Mouse (Mus musculus) midbrain, embryonic 14.5 days (tissue): ENCODE measurements around the gene Gm33543. TPM values are rescaled to one million over a fixed set of nuclear protein-coding genes. Genes with fewer than 3 reads are reported as not detected.

Source experiments
- ATAC-seq: fragments of 200-750 bp; cut with Nextera tagmentation; 2 replicates; pipeline ENCODE4 v1.8.0; 2017; ENCODE audit warnings: moderate number of reproducible peaks, moderate library complexity; ENCODE audit not compliant: low FRiP score, low TSS enrichment
- DNase-seq: peaks from one replicate; pipeline ENCODE4 v3.0.0-alpha.2; 2015
- H3K27ac ChIP-seq: fragments of 300-500 bp; sonication (generic); replicated peaks from 2 replicates; pipeline ENCODE4 v1.5.1; 2014; ENCODE audit warnings: mild to moderate bottlenecking, low read depth, low read length, moderate library complexity
- H3K27me3 ChIP-seq: fragments of 300-500 bp; sonication (generic); 2 replicates; pipeline ENCODE4 v1.6.1; 2014; ENCODE audit warnings: low read length, control low read depth, mixed read lengths; ENCODE audit not compliant: control insufficient read depth, insufficient read depth
- H3K36me3 ChIP-seq: fragments of 300-500 bp; sonication (generic); 2 replicates; pipeline ENCODE4 v1.6.1; 2014; ENCODE audit warnings: low read length, control low read depth; ENCODE audit not compliant: control insufficient read depth, insufficient read depth
- H3K4me1 ChIP-seq: fragments of 300-500 bp; sonication (generic); 2 replicates; pipeline ENCODE4 v1.6.1; 2014; ENCODE audit warnings: mild to moderate bottlenecking, antibody characterized with exemption, low read length, control low read depth; ENCODE audit not compliant: control insufficient read depth, insufficient read depth
- H3K4me2 ChIP-seq: fragments of 300-500 bp; sonication (generic); 2 replicates; pipeline ENCODE4 v1.6.1; 2014; ENCODE audit warnings: mild to moderate bottlenecking, low read length, moderate library complexity
- H3K4me3 ChIP-seq: fragments of 300-500 bp; sonication (generic); replicated peaks from 2 replicates; pipeline ENCODE4 v1.5.1; 2014; ENCODE audit warnings: low read depth, low read length
- H3K9ac ChIP-seq: fragments of 300-500 bp; sonication (generic); replicated peaks from 2 replicates; pipeline ENCODE4 v1.6.1; 2014; ENCODE audit warnings: mild to moderate bottlenecking, low read length, moderate library complexity
- H3K9me3 ChIP-seq: fragments of 300-500 bp; sonication (generic); 2 replicates; pipeline ENCODE4 v1.6.1; 2016; ENCODE audit warnings: low read length, control low read depth, mixed read lengths; ENCODE audit not compliant: control insufficient read depth
- WGBS: fragments of 180-500 bp; shearing (Covaris S2); extraction: QIAGEN DNeasy Blood & Tissue Kit; methylation state at CpG from one replicate; pipeline ENCODE4 v1.1.7; 2014; 5-methylcytosine and 5-hydroxymethylcytosine counted together
- polyA plus RNA-seq: library from polyadenylated mRNA; unstranded; fragments of >200 nt; fragmentation: Nextera tagmentation; extraction: Ambion mirVana; gene quantifications from 2 replicates; pipeline ENCODE4 v1.2.1, GENCODE M21; 2014

The Gm33543 gene
- polyA plus RNA-seq, 1 experiment from 2014 or later = not detected

GRCm38 (mm10) chr10:95817419-95818161, 25.1 kb downstream of the Gm33543 start:
- Histone ChIP-seq H3K27me3 (no peaks in the 10 kb centered on the region), H3K27ac (no peak overlapping the region), H3K4me2 (no peak overlapping the region), H3K9ac (no peak overlapping the region), H3K9me3 (no peaks in the 10 kb centered on the region), H3K4me1 (0 out of 2 replicates have a peak, but pooled peaks cover 3% of the 10 kb centered on the region), H3K36me3 (no peaks in the 10 kb centered on the region), H3K4me3 (no peak overlapping the region)
- WGBS = 38% methylated on average over 9 of the region's 9 CpGs
- peak; percentile 4; the same call in 1 of the 2 replicates for ATAC-seq
- DNase-seq = peak; percentile 26

GRCm38 (mm10) chr10:95814351-95814750, 28.4 kb downstream of the Gm33543 start:
- whole genome bisulfite sequencing = 94% methylated on average over 6 of the region's 6 CpGs
- no peaks in the 10 kb centered on the region for H3K9me3 ChIP-seq
- no peak for DNase-seq

GRCm38 (mm10) chr10:95811869-95812268, 30.9 kb downstream of the Gm33543 start:
- H3K4me3 ChIP-seq = no peak overlapping the region
- DNase-seq (no peak), ATAC-seq (no peak)
- no peak overlapping the region for H3K4me2 ChIP-seq
- no peaks in the 10 kb centered on the region for H3K9me3 ChIP-seq
- H3K36me3 ChIP-seq = no peaks in the 10 kb centered on the region
- 55% methylated on average over 4 of the region's 4 CpGs for WGBS
- H3K27ac ChIP-seq = no peak overlapping the region
- no peak overlapping the region for H3K9ac ChIP-seq
- H3K27me3 ChIP-seq = no peaks in the 10 kb centered on the region
- no peaks in the 10 kb centered on the region for H3K4me1 ChIP-seq

More at GRCm38 (mm10) chr10:95814351-95814750, 28.4 kb downstream of the Gm33543 start:
- no peak for ATAC-seq
- Histone ChIP-seq H3K4me3 (no peak overlapping the region), H3K27ac (no peak overlapping the region), H3K4me2 (no peak overlapping the region), H3K4me1 (0 out of 2 replicates have a peak, but pooled peaks cover 3% of the 10 kb centered on the region), H3K27me3 (no peaks in the 10 kb centered on the region), H3K36me3 (no peaks in the 10 kb centered on the region), H3K9ac (no peak overlapping the region)

- 40% methylated on average over 2 of the region's 2 CpGs for WGBS
- H3K36me3 ChIP-seq = no peaks in the 10 kb centered on the region
- no peak for DNase-seq
- peaks cover 4% of the 10 kb centered on the region; the same call in 1 of the 2 replicates for H3K4me1 ChIP-seq
- ATAC-seq = no peak
- no peak overlapping the region for H3K4me3 ChIP-seq
- no peaks in the 10 kb centered on the region for H3K9me3 ChIP-seq
- no peak overlapping the region for H3K4me2 ChIP-seq
- H3K27ac ChIP-seq = 0 out of 2 replicates have a peak overlapping the region, but pooled peaks have one; percentile 37
- H3K9ac ChIP-seq = no peak overlapping the region
- H3K27me3 ChIP-seq = no peaks in the 10 kb centered on the region
Measured at GRCm38 (mm10) chr10:95801443-95801811, 41.3 kb downstream of the Gm33543 start.

GRCm38 (mm10) chr10:95800693-95801442, 41.9 kb downstream of the Gm33543 start:
- DNase-seq = peak; percentile 31
- no peak for ATAC-seq
- no peaks in the 10 kb centered on the region for H3K27me3 ChIP-seq
- 0 out of 2 replicates have a peak overlapping the region, but pooled peaks have one; percentile 37 for H3K27ac ChIP-seq
- WGBS = 63% methylated on average over 7 of the region's 7 CpGs
- peaks cover 4% of the 10 kb centered on the region; the same call in 1 of the 2 replicates for H3K4me1 ChIP-seq
- H3K9me3 ChIP-seq = no peaks in the 10 kb centered on the region
- H3K36me3 ChIP-seq = no peaks in the 10 kb centered on the region
- no peak overlapping the region for H3K9ac ChIP-seq
- H3K4me2 ChIP-seq = no peak overlapping the region
- no peak overlapping the region for H3K4me3 ChIP-seq

- DNase-seq = no peak
- H3K4me3 ChIP-seq = no peak overlapping the region
Measured at GRCm38 (mm10) chr10:95797645-95798395, 44.9 kb downstream of the Gm33543 start.

GRCm38 (mm10) chr10:95795500-95795899, 47.2 kb downstream of the Gm33543 start:
- Histone ChIP-seq H3K4me2 (no peak overlapping the region), H3K27me3 (no peaks in the 10 kb centered on the region), H3K27ac (no peak overlapping the region), H3K4me3 (no peak overlapping the region), H3K9me3 (no peaks in the 10 kb centered on the region), H3K9ac (no peak overlapping the region), H3K36me3 (no peaks in the 10 kb centered on the region), H3K4me1 (no peaks in the 10 kb centered on the region)
- DNase-seq (no peak), ATAC-seq (no peak)
- 90% methylated on average over 4 of the region's 4 CpGs for WGBS

More at GRCm38 (mm10) chr10:95797645-95798395, 44.9 kb downstream of the Gm33543 start:
- WGBS = 93% methylated on average over 12 of the region's 12 CpGs
- no peak for ATAC-seq
- Histone ChIP-seq H3K9ac (no peak overlapping the region), H3K36me3 (no peaks in the 10 kb centered on the region), H3K4me2 (no peak overlapping the region), H3K4me1 (peaks cover 4% of the 10 kb centered on the region; the same call in 1 of the 2 replicates), H3K27me3 (no peaks in the 10 kb centered on the region), H3K27ac (no peak overlapping the region), H3K9me3 (no peaks in the 10 kb centered on the region)

GRCm38 (mm10) chr10:95794706-95795105, 48.0 kb downstream of the Gm33543 start:
- Histone ChIP-seq H3K36me3 (no peaks in the 10 kb centered on the region), H3K27ac (no peak overlapping the region), H3K9ac (no peak overlapping the region), H3K27me3 (no peaks in the 10 kb centered on the region), H3K4me1 (no peaks in the 10 kb centered on the region), H3K4me3 (no peak overlapping the region), H3K4me2 (no peak overlapping the region), H3K9me3 (no peaks in the 10 kb centered on the region)
- ATAC-seq (no peak), DNase-seq (no peak)
- WGBS = 94% methylated on average over 6 of the region's 6 CpGs
